Comparison of ENCODE assay signal across 21 mouse cellular contexts in genomic region chr19:31921852-31922251, GRCm38 (mm10). TPM values are rescaled to one million over a fixed set of nuclear protein-coding genes. Genes with fewer than 3 reads are reported as not detected.
A peak's percentile ranks its signal among the peaks of the same experiment; 100 is the strongest.
DNase-seq lines count a peak whose midpoint lies in the region; ATAC-seq and TF ChIP-seq lines count a peak whose summit lies in the region.
"Had no signal": no experiment of that assay in that cellular context is flagged by ENCODE, and none has a peak within 500 bp of the region (broad histone marks: within the 10 kb centered on the region; RNA-seq: fewer than 3 reads in every experiment).

No protein-coding gene starts in this region.

- DNase-seq in forebrain, embryonic 14.5 days (ENCODE audit: low spot score) = peak; percentile 6
- no peak for DNase-seq in midbrain, postnatal 0 days (ENCODE audit: low spot score)
- peak; percentile 54 for DNase-seq in brain, adult 2 months (ENCODE audit: low read depth, low spot score)
- peak; percentile 41 for DNase-seq in mesoderm, embryonic 11.5 days (ENCODE audit: low read depth, low spot score)
- no peak for DNase-seq in thymus, postnatal 36 days
- DNase-seq: adrenal gland, postnatal 25 days; B cell, adult 2 months; kidney, adult 11 months; kidney, postnatal 36 days; layer of hippocampus, postnatal 36 days; spleen, adult 18-20 months; thymus, postnatal 25 days had no signal

- H3K9ac ChIP-seq in forebrain, embryonic 14.5 days (ENCODE audit: low read length) = no peak overlapping the region
- no peak overlapping the region for H3K9ac ChIP-seq in forebrain, embryonic 15.5 days (replicated peaks)
- no peak overlapping the region for H3K9ac ChIP-seq in midbrain, embryonic 12.5 days (replicated peaks)
- H3K9ac ChIP-seq in midbrain, postnatal 0 days (replicated peaks; ENCODE audit: low read length, poor library complexity, severe bottlenecking) = no peak overlapping the region
- H3K9ac ChIP-seq: hindbrain, embryonic 14.5 days had no signal

- 39% methylated on average over 5 of the region's 5 CpGs for WGBS in forebrain, embryonic 14.5 days
- WGBS in forebrain, embryonic 15.5 days = 39% methylated on average over 5 of the region's 5 CpGs
- WGBS in midbrain, embryonic 12.5 days = 46% methylated on average over 5 of the region's 5 CpGs
- WGBS in midbrain, postnatal 0 days = 31% methylated on average over 5 of the region's 5 CpGs

- H3K9me3 ChIP-seq in forebrain, embryonic 14.5 days (replicated peaks; ENCODE audit: control insufficient read depth, low read length) = no peaks in the 10 kb centered on the region
- H3K9me3 ChIP-seq in forebrain, embryonic 15.5 days = no peaks in the 10 kb centered on the region
- no peaks in the 10 kb centered on the region for H3K9me3 ChIP-seq in midbrain, embryonic 12.5 days
- H3K9me3 ChIP-seq in midbrain, postnatal 0 days (ENCODE audit: low read length) = no peaks in the 10 kb centered on the region
- H3K9me3 ChIP-seq: G1E had no signal

- TF ChIP-seq CTCF in midbrain, postnatal 0 days (IDR thresholded peaks at IDR 0.05) = no peak

- no peaks in the 10 kb centered on the region for H3K4me1 ChIP-seq in forebrain, embryonic 14.5 days (ENCODE audit: control insufficient read depth, insufficient read depth, low read length)
- H3K4me1 ChIP-seq in forebrain, embryonic 15.5 days = no peaks in the 10 kb centered on the region
- no peaks in the 10 kb centered on the region; the same call in 1 of the 2 replicates for H3K4me1 ChIP-seq in midbrain, embryonic 12.5 days
- H3K4me1 ChIP-seq in midbrain, postnatal 0 days (ENCODE audit: insufficient read depth, low read length) = no peaks in the 10 kb centered on the region

- H3K27ac ChIP-seq in forebrain, embryonic 14.5 days (ENCODE audit: low read depth, low read length) = no peak overlapping the region
- H3K27ac ChIP-seq in forebrain, embryonic 15.5 days (replicated peaks) = no peak overlapping the region
- H3K27ac ChIP-seq in midbrain, embryonic 12.5 days (replicated peaks) = no peak overlapping the region
- H3K27ac ChIP-seq in midbrain, postnatal 0 days (ENCODE audit: low read depth, low read length) = no peak overlapping the region
- H3K27ac ChIP-seq: hindbrain, embryonic 14.5 days had no signal

- H3K27me3 ChIP-seq in forebrain, embryonic 14.5 days (replicated peaks; ENCODE audit: control insufficient read depth, insufficient read depth, low read length) = no peaks in the 10 kb centered on the region
- no peaks in the 10 kb centered on the region for H3K27me3 ChIP-seq in forebrain, embryonic 15.5 days
- no peaks in the 10 kb centered on the region for H3K27me3 ChIP-seq in midbrain, embryonic 12.5 days
- H3K27me3 ChIP-seq in midbrain, postnatal 0 days (ENCODE audit: insufficient read depth, low read length) = no peaks in the 10 kb centered on the region

- H3K36me3 ChIP-seq in forebrain, embryonic 14.5 days (ENCODE audit: control insufficient read depth, insufficient read depth, low read length) = no peaks in the 10 kb centered on the region
- H3K36me3 ChIP-seq in forebrain, embryonic 15.5 days = no peaks in the 10 kb centered on the region
- no peaks in the 10 kb centered on the region for H3K36me3 ChIP-seq in midbrain, embryonic 12.5 days
- no peaks in the 10 kb centered on the region for H3K36me3 ChIP-seq in midbrain, postnatal 0 days (ENCODE audit: insufficient read depth, low read length)
- H3K36me3 ChIP-seq: G1E had no signal

- H3K4me3 ChIP-seq in forebrain, embryonic 14.5 days (ENCODE audit: low read depth, low read length) = no peak overlapping the region
- H3K4me3 ChIP-seq in forebrain, embryonic 15.5 days = no peak overlapping the region
- no peak overlapping the region for H3K4me3 ChIP-seq in midbrain, embryonic 12.5 days
- no peak overlapping the region for H3K4me3 ChIP-seq in midbrain, postnatal 0 days (ENCODE audit: low read depth, low read length)

- ATAC-seq in forebrain, embryonic 14.5 days = no peak
- no peak for ATAC-seq in forebrain, embryonic 15.5 days (replicated peaks)
- peak; percentile 16; the same call in 1 of the 2 replicates for ATAC-seq in midbrain, embryonic 12.5 days (ENCODE audit: low FRiP score, low read depth)
- no peak for ATAC-seq in midbrain, postnatal 0 days (ENCODE audit: low FRiP score)

- H3K4me2 ChIP-seq in forebrain, embryonic 14.5 days (ENCODE audit: low read length) = no peak overlapping the region
- no peak overlapping the region for H3K4me2 ChIP-seq in forebrain, embryonic 15.5 days (replicated peaks)
- no peak overlapping the region for H3K4me2 ChIP-seq in midbrain, embryonic 12.5 days (replicated peaks)
- no peak overlapping the region for H3K4me2 ChIP-seq in midbrain, postnatal 0 days (ENCODE audit: low read depth, low read length, poor library complexity, severe bottlenecking)
- H3K4me2 ChIP-seq: hindbrain, embryonic 14.5 days; liver, embryonic 11.5 days had no signal

RNA-seq across cellular contexts. Expression of gene A1cf, which starts 53.3 kb away (rescaled TPM):
- not detected in 2 replicates for polyA plus RNA-seq in forebrain, embryonic 14.5 days (2014; fragmentation: Nextera tagmentation; extraction: Ambion mirVana)
- polyA plus RNA-seq in forebrain, embryonic 15.5 days (2015; fragmentation: Nextera tagmentation; extraction: Ambion mirVana) = not detected in 2 replicates
- not detected in 2 replicates for polyA plus RNA-seq in midbrain, embryonic 12.5 days (2016; fragmentation: Nextera tagmentation; extraction: Ambion mirVana)
- total RNA-seq in midbrain, postnatal 0 days (2014; rRNA removed) = not detected in 2 replicates
- polyA plus RNA-seq in midbrain, postnatal 0 days (2015; fragmentation: Nextera tagmentation; extraction: Ambion mirVana) = not detected in 2 replicates
- total RNA-seq: adrenal gland, postnatal 25 days; granulocyte monocyte progenitor cell, adult 5-6 weeks; layer of hippocampus, postnatal 36 days; megakaryocyte-erythroid progenitor cell, adult 5-6 weeks had no signal
- polyA plus RNA-seq: G1E; heart, embryonic 14.5 days; hindbrain, embryonic 14.5 days; lung, embryonic 16.5 days had no signal

Comparison
In these comparisons a context has a peak if more than half of its experiments do, and no peak if none do; other contexts are left out.
1. DNase-seq: peak in forebrain, embryonic 14.5 days (single experiment), brain, adult 2 months (single experiment) and mesoderm, embryonic 11.5 days (single experiment); none in midbrain, postnatal 0 days (single experiment) and thymus, postnatal 36 days (0 of 2).